Mouse (Mus musculus) central nervous system, embryonic 11.5 days (tissue): Measurements from ENCODE around the gene Abcc2. TPM values are rescaled to one million over a fixed set of nuclear protein-coding genes. Genes with fewer than 3 reads are reported as not detected.

Experiments
- polyA plus RNA-seq: library from polyadenylated mRNA; depleted of rRNA; stranded (reverse); fragments of >200 nt; gene quantifications from 2 replicates; pipeline ENCODE4 v1.2.3, GENCODE M21; 2012; rRNA removed

The Abcc2 gene
- polyA plus RNA-seq = 0.42 and 0.68 TPM in 2 replicates

GRCm38 (mm10) chr19:43781980-43782379 lies at the start of gene Abcc2:
Abcc2 (plus strand) TSS chr19:43782192.

GRCm38 (mm10) chr19:43752489-43753225 lies 29.3 kb upstream of the Abcc2 start, which contains the start of the genes Cutc and Cox15:
Cutc (plus strand) TSS chr19:43752996.
Cox15 (minus strand) TSS chr19:43753000.

Other genes starting within 250 kb of the Abcc2 start
- 1.3 and 1.4 TPM in 2 replicates for gene Nkx2-3, start 169.9 kb upstream of the Abcc2 start, polyA plus RNA-seq
- 61.4 and 73.0 TPM in 2 replicates for gene Slc25a28, start 107.3 kb upstream of the Abcc2 start, polyA plus RNA-seq
- 7.8 and 9.4 TPM in 2 replicates for gene Entpd7, start 92.5 kb upstream of the Abcc2 start, polyA plus RNA-seq
- gene Cutc, start 29.2 kb upstream of the Abcc2 start, polyA plus RNA-seq = 8.4 and 8.8 TPM in 2 replicates
- gene Cox15, start 29.2 kb upstream of the Abcc2 start, polyA plus RNA-seq = 16.1 and 16.3 TPM in 2 replicates
- 18.2 and 24.8 TPM in 2 replicates for gene Dnmbp, start 158.0 kb downstream of the Abcc2 start, polyA plus RNA-seq
- 1.8 and 2.4 TPM in 2 replicates for gene Cpn1, start 204.4 kb downstream of the Abcc2 start, polyA plus RNA-seq
- gene Cyp2c23, start 247.0 kb downstream of the Abcc2 start, polyA plus RNA-seq = 0.06 and 0.36 TPM in 2 replicates